Mouse (Mus musculus): Measurements from ENCODE around the gene Rab34.

The Rab34 gene

GRCm38 (mm10) chr11:78231518-78231917 is 43.3 kb downstream of the Rab34 start:
- no peak for DNase-seq

DNA sequence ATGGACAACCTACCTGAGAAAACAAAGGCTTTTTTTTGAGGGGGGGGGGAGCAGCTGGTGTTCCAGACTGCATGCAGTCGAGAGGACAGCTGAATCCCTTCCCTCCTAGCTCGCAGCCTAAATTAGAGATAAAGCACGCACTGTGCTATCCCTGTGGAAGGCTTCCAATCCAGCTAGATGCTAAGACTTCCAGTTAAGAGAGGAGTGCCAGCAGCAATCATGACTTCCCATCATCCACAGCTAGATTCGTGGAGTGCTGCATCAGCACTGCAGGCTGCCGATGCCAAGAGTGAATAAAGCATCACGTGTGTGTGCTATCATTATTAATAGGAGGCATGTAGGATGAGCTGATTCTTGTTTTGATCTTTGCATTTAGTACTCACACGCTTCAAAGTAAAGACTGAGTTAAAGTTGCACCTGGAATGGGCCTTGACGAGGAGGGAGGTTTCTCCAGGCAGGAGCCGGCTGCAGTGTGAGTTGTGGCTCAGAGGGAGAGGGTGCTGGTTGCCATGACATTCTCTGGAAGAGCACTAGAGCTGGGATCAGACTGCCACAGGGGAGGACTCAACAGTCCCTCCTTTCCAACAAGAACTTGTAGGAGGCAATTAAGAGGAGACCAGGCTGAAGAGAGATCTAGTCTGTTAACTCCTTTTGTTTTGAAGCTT is 52.1 kb downstream of the Rab34 start:
- DNase-seq, result no peak

Measured in thymus, adult 18-20 months (tissue).